Mouse (Mus musculus): ENCODE measurements around the gene H3f3a.

Gene H3f3a

DNA sequence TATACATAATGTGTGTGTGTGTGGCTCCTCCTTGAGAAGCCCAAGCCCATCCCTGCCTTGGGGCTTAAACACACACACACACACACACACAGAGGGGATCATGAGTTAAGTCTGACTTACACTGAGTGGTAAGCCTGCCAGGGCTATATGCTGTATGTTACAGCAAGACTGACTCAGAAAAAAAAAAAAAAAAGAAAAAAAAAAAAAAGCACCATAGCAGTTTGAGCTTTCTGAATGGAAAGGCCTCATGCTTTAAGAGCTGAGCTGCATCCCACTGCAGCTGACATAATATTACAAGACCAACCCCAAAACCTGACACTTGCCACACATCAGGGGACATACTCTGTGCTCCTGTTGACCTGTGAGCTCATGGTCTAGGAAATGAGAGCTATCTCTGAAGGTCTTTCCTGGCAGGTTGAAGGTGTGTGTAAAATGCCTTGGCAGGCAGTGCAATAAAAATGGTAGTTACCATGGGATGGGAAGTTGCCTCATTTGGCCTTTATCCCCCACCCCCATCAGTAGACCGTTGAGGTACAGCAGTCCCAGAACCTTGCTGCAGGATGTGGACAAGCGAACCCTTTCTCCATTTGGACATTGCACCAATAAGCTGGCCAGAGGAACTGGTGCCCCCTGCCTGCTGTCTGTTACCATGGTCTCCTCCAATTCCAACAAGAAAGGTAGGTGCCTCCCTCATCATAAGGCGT lies 56.3 kb downstream of the H3f3a start:
- no peak for DNase-seq

DNA sequence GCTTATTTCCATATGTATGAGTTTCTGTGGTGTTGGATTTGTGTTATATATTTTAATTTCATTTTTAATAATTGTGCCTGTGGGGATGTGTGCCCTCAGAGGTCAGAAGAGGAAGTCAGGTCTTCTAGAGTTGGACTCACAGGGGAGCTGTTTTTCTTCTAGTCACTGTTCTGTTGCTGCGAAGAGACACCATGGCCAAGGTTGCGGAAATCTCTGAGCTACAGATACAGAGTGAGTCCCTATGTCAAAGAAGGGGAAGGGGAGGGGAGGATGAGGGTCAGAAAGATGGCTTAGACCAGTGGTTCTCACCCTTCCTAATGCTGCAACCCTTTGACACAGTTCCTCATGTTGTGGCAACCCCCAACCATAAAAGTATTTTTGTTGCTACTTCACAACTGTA lies 57.0 kb downstream of the H3f3a start:
- no peak for DNase-seq

DNA sequence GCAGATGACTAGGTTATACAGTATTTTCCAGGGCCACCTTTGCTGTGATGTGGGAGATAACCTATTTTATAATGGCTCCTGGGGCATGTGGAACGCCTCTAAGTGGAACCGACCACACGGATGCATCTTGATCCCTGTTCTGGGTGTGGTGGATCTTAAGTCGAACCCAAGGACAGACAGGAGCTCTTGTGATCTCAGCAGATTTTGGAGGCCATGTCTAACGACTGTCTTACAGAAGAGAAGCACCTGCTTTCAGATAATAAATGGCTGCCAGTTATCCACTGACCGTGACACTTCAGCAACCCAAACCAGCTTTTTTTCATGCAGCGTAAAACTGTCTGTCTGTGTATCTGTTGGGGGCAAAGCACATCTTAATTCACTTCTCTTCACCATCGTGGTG lies 59.4 kb downstream of the H3f3a start:
- DNase-seq = no peak

DNA sequence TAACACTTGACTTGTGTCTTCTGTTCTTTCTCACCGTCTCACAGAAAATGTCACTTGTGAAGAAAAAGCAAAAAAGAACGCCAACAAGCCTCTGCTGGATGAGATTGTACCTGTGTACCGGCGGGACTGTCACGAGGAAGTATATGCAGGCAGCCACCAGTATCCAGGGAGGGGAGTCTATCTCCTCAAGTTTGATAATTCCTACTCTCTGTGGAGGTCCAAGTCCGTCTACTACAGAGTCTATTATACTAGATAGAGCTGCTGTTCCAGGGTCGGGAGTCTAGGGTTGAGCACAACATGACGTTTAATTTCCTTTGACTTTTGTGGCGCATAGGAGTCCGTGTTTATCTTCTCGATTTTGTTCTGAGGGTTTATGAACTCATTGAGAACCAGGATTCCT lies 61.6 kb downstream of the H3f3a start:
- DNase-seq = no peak
